Mouse (Mus musculus) erythroblast, embryonic 14.5 days (primary cell): ENCODE results near the gene Hnrnpab.

Experiments
- GATA1 ChIP-seq: IDR thresholded peaks from 2 replicates; pipeline ENCODE4 v1.6.1; 2012; ENCODE audit warnings: low read length, inconsistent platforms, mixed read lengths
- TAL1 ChIP-seq: IDR thresholded peaks from 3 replicates; pipeline ENCODE4 v1.6.1; 2012; ENCODE audit warnings: low read length, inconsistent platforms, mixed read lengths

DNA sequence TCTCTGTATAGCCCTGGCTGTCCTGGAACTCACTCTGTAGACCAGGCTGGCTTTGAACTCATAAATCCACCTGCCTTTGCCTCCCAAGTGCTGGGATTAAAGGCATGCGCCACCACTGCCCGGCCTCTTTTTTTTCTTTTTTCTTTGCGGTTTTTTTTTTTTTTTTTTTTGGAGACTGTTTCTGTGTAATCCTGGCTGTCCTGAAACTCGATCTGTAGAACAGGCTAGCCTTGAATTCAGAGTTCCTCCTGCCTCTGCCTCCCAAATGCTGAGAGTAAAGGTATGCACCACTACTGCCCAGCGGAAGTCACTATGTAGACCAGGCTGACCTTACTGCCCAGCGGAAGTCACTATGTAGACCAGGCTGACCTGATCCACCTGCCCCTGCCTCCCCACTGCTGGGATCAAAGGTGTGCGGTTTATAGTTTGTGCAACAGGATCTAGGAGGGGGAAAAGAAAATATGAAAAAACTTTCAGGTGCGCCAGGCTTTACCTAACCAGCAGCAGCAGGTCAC, 12.3 kb upstream of the Hnrnpab start:
- TF ChIP-seq GATA1 (no peak), TAL1 (no peak)
